Mouse (Mus musculus) retina, adult 2 months (tissue): Measurements from ENCODE around the gene Ccni.

Experiments used
- DNase-seq: peaks from one replicate; pipeline ENCODE4 v3.0.0-alpha.2; 2012; ENCODE audit warnings: low read depth, low spot score

Ccni gene

DNA sequence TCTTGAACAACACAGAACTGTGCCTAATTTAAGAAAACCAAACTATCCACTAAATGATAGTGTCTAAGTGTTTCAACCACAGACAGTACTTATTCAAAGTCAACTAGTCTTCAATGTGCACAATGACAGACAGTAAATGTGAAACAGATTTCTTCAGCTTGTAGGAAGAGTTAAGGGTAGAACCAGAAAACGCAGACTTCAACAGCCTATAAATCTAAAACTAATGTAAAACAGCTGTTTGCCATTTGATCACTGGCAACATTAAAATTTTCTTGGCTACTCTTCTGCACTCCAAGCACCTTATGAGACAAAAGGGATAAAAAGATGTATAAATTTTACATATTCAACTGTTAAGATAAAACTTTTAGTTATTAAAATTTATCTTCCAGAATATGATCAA lies 5.1 kb downstream of the Ccni start:
- no peak for DNase-seq

- no peak for DNase-seq
Measured at GRCm38 (mm10) chr5:93198232-93198631, 8.1 kb downstream of the Ccni start.

DNA sequence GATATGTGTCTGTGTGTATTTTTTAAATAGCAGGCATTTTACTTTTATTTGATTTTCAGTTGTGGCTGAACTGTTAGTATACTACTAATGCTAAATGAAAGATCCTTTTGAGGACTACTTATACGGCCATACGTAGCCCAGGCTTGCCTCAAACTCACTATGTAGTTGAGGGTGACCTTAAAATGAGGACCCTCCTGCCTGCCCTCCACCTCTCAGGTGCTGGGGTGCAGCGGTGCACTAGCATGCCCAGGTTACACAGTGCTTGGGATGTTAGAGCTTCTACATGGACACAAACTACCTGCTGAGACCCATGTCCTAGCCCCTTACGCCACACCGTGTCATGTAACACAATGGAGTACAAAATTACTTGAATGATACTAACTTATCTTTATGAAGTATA lies 15.9 kb downstream of the Ccni start:
- DNase-seq: no peak

DNA sequence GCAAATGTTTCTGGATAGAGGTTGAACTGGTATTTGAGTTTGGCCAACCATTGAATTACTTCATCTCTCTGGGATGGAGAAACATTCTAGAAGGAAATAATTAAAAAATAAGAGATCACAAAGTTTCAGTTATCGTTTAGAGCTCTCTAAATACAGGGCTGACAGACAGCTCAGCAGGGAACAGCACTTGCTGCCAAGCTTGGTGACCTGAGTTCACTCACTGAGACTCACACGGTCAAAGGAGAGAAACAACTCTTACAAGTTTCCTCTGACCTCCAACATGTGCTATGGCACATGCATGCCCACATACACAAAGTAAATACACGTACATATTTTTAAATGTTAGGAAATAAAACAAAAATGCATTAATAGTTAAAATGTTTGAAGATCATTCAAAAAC lies 16.7 kb downstream of the Ccni start:
- no peak for DNase-seq

GRCm38 (mm10) chr5:93184548-93184947 lies 21.7 kb downstream of the Ccni start:
- no peak for DNase-seq

DNA sequence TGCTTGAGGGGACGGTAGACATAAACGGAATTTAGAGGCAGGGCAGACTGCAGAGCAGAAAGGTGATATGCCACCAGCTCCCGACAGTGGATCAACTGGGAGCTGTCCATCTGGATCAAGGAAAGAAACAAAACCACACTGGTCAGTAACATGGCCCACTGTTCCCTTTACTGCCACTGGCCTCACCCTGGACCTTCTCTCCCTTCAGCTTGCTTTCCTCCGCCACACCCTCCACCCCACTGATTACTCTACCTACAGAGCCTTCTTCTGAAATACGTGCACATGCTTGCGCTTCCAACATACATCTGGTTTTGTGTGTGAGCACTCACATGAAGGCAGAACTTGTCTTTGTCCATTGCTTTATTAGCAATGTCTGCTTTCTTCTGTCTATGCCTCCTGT lies 23.0 kb downstream of the Ccni start:
- no peak for DNase-seq

- DNase-seq: no peak
Measured at GRCm38 (mm10) chr5:93180252-93180651, 26.0 kb downstream of the Ccni start.

GRCm38 (mm10) chr5:93178616-93179015 lies 27.7 kb downstream of the Ccni start:
- no peak for DNase-seq

- no peak for DNase-seq
Measured at GRCm38 (mm10) chr5:93174675-93175074, 31.6 kb downstream of the Ccni start.

GRCm38 (mm10) chr5:93172536-93172935 lies 33.8 kb downstream of the Ccni start:
- DNase-seq: no peak

GRCm38 (mm10) chr5:93171420-93171819 lies 34.9 kb downstream of the Ccni start:
- no peak for DNase-seq

DNA sequence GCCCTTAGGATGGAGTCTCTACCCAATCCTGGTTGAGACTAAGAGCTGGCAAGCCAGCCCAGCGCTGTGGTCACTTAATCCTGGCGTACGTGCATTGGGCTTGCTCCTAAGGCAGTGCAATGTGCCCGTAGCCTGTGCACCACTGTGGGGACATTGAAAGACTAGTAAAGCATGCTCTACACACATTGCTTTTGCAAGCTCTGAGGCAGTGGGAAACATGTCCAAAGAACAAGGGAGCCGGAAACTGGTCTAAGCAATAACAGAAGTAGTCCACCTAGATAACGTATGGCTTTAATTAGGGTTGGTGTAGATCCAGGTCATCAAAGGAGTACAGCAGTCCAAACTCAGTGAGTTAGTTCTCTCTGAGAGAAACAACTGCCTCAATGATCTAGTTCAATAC lies 37.6 kb downstream of the Ccni start:
- DNase-seq: no peak

- no peak for DNase-seq
Measured at GRCm38 (mm10) chr5:93167919-93168516, 38.3 kb downstream of the Ccni start.

DNA sequence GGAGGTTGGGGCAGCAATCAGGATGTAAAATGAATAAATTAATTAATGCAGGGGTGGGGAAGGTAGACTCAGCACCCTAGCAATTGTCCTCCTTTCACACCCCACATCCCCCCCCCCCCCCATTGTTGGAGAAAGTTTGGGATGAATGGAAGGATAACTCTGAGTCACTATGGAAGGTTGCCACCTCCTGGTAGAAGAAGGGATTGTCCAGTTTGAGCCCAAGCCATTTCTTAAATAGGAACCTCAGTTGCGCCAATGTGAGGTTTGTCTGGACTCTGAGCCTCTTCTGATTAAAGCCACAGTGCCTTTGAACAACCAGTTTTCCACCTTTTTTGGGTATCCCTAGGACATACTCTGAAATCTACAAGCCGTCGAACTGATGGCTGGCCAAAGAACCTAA lies 42.8 kb downstream of the Ccni start:
- DNase-seq: peak; percentile 22

GRCm38 (mm10) chr5:93154401-93154800 lies 51.9 kb downstream of the Ccni start:
- DNase-seq: no peak

DNA sequence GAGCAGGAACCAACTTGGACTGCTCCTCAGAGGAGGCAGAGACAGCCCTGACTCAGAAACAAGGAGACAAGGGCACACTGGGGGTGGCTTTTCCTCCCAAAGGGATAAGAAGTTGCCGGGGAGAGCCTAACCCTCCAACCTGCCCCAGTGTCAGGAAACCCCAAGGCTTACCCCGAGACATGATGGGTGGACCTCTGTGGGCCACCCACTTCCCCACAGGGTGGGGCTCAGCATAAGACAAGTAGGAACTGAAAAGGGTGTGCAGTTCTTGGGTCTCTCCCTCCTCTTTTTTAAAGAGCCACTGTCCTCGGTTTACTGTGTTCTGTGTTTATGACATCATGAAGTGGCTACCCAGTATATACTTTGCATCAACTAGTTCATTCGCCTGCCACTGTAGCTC lies 53.8 kb downstream of the Ccni start:
- no peak for DNase-seq

DNA sequence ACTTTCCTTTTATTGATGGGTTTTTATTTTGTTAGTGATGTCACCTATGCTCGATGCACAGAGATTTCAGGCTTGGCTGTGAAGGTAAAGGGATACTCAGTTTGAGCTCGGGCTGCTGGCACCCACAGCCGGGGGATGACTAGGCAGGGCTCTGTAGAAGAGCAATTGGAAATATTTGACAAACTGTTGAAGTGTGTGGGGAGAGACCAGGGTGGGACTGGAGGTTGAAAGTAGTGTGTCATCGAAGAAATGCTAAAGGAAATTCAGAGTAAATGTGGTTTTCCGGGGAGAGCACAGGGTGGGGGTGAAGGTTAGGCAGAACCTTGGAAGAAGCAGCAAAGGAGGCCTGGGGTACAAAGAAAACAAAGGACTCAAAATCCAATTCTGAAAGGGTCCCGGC lies 54.3 kb downstream of the Ccni start:
- no peak for DNase-seq

GRCm38 (mm10) chr5:93149969-93150777 lies 56.1 kb downstream of the Ccni start:
- no peak for DNase-seq

DNA sequence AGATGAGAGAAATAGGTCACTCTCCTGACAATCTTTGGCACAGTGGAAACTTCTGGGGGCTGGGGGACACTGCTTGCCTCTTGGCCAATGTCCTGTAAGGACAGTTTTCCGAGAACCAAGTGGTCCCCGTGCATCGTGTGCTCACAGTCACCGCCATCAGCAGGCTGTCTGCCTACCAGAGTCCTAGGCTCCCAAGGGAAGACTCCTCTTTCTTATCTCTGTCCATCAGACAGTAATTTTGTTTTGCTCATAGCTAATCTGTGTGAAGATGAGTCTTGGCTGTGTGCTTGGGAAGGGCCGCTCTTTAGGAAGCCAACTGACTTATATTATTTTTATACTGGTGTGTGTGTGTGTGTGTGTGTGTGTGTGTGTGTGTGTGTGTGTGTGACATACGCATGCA lies 60.8 kb downstream of the Ccni start:
- no peak for DNase-seq

GRCm38 (mm10) chr5:93144874-93145273 lies 61.4 kb downstream of the Ccni start:
- no peak for DNase-seq

DNA sequence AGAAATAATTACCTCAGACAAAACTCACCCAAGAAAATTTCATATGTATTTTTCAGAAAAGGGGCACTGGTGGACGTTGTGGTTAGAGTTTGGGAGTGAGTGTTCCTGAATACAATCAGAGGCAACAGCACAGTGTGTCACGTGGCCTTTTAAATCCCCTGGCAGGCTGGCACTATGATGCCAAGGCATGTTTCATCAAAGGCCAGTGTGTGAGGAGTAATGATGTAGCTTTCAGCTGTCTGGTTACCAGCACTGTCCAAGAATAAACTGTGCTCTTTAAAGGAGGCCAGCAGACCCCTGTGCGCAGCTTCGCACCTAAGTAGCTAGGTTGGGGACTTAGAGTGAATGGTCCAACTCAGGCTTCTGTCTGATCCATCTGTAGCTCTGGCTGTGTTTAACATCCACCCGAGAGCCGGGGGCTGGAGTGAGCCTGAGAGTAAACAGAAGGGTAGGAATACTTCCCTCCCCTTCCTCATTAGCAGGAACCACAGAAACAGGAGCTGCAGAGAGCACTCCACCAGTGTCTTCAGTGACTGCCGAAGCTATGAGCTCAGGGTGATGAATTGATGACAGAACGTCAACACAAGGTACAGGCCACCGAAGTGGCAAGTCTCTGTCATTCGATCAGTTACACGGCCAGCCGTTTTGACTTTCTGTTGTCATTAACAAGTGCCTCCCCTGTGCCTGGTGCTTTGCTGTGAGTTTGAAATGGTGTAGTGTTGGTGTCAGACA lies 62.8 kb downstream of the Ccni start:
- DNase-seq: no peak

DNA sequence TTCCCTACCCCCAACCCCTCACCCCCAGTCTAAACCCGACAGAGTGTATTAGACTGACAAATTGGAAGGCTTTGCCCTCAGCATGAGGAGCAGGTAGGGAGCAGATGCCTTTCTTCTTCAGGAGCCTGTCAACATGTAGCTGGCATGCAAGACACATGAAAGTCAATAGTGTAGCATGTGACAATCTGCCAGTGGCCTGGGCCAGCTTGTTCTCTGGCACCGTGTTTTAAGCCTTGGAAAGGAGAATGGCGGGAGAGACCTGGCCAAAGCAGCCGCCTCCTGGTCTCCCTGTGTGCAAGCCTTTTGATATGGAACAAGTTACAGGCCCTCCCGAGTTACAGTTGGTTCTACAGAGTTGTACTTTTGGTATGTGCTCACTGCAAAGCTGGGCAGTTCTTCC lies 65.5 kb downstream of the Ccni start:
- DNase-seq: no peak

- no peak for DNase-seq
Measured at GRCm38 (mm10) chr5:93139350-93139749, 66.9 kb downstream of the Ccni start.
